Mouse (Mus musculus) hindbrain, embryonic 14.5 days (tissue): Measurements from ENCODE around the gene Psmd13. TPM values are rescaled to one million over a fixed set of nuclear protein-coding genes. Genes with fewer than 3 reads are reported as not detected.

Experiments
- ATAC-seq: fragments of 200-750 bp; cut with Nextera tagmentation; 2 replicates; pipeline ENCODE4 v1.8.0; 2017; ENCODE audit warnings: moderate number of reproducible peaks, mild to moderate bottlenecking, moderate TSS enrichment, moderate library complexity; ENCODE audit not compliant: low FRiP score
- DNase-seq: peaks from one replicate; pipeline ENCODE4 v3.0.0-alpha.2; 2015; ENCODE audit warnings: low spot score
- H3K27ac ChIP-seq: fragments of 300-500 bp; sonication (generic); 2 replicates; pipeline ENCODE4 v1.5.1; 2014; ENCODE audit warnings: mild to moderate bottlenecking, moderate library complexity
- H3K27me3 ChIP-seq: fragments of 300-500 bp; sonication (generic); 2 replicates; pipeline ENCODE4 v1.6.1; 2014; ENCODE audit warnings: mild to moderate bottlenecking, low read length, mixed read lengths; ENCODE audit not compliant: control insufficient read depth, insufficient read depth
- H3K36me3 ChIP-seq: fragments of 300-500 bp; sonication (generic); replicated peaks from 2 replicates; pipeline ENCODE4 v1.6.1; 2014; ENCODE audit not compliant: control insufficient read depth, insufficient read depth
- H3K4me1 ChIP-seq: fragments of 300-500 bp; sonication (generic); replicated peaks from 2 replicates; pipeline ENCODE4 v1.6.1; 2014; ENCODE audit warnings: antibody characterized with exemption, low read length, mixed read lengths; ENCODE audit not compliant: control insufficient read depth, insufficient read depth
- H3K4me2 ChIP-seq: fragments of 300-500 bp; sonication (generic); replicated peaks from 2 replicates; pipeline ENCODE4 v1.6.1; 2014; ENCODE audit warnings: mild to moderate bottlenecking, moderate library complexity
- H3K4me3 ChIP-seq: fragments of 300-500 bp; sonication (generic); replicated peaks from 2 replicates; pipeline ENCODE4 v1.5.1; 2014; ENCODE audit warnings: mild to moderate bottlenecking, low read length
- H3K9ac ChIP-seq: fragments of 300-500 bp; sonication (generic); 2 replicates; pipeline ENCODE4 v1.6.1; 2014
- H3K9me3 ChIP-seq: fragments of 300-500 bp; sonication (generic); 2 replicates; pipeline ENCODE4 v1.6.1; 2016; ENCODE audit warnings: low read length; ENCODE audit not compliant: control insufficient read depth
- WGBS: fragments of 180-500 bp; shearing (Covaris S2); extraction: QIAGEN DNeasy Blood & Tissue Kit; methylation state at CpG from one replicate; pipeline ENCODE4 v1.1.7; 2014; 5-methylcytosine and 5-hydroxymethylcytosine counted together
- polyA plus RNA-seq: library from polyadenylated mRNA; unstranded; fragments of >200 nt; fragmentation: Nextera tagmentation; extraction: Ambion mirVana; gene quantifications from 2 replicates; pipeline ENCODE4 v1.2.1, GENCODE M21; 2014

The Psmd13 gene
- polyA plus RNA-seq, 1 experiment from 2014 or later = 177 TPM

DNA sequence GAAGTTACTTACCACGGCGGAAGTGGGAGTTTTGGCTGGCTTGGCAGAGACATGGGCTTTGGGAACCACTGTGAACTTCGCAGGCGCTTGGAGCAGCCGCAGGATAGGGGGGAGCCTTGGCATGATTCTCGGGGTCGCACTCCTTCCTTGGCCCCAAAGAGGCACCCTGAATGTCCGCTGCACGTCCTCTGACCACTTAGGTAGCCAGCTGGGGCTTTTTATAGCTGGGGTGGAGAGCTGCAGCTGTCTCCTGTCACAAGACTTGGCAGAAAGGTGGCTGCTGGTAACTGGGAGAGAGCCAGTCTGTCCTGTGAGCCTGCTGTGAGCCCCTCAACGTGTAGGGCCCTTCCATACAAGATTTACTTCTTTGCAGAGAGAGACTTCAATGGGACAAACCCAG is 18.5 kb downstream of the Psmd13 start, which contains the start of gene Cox8b:
Gene Cox8b (minus strand): TSS at position 227 of the 400 bp plus-strand sequence.
- ATAC-seq = no peak

DNA sequence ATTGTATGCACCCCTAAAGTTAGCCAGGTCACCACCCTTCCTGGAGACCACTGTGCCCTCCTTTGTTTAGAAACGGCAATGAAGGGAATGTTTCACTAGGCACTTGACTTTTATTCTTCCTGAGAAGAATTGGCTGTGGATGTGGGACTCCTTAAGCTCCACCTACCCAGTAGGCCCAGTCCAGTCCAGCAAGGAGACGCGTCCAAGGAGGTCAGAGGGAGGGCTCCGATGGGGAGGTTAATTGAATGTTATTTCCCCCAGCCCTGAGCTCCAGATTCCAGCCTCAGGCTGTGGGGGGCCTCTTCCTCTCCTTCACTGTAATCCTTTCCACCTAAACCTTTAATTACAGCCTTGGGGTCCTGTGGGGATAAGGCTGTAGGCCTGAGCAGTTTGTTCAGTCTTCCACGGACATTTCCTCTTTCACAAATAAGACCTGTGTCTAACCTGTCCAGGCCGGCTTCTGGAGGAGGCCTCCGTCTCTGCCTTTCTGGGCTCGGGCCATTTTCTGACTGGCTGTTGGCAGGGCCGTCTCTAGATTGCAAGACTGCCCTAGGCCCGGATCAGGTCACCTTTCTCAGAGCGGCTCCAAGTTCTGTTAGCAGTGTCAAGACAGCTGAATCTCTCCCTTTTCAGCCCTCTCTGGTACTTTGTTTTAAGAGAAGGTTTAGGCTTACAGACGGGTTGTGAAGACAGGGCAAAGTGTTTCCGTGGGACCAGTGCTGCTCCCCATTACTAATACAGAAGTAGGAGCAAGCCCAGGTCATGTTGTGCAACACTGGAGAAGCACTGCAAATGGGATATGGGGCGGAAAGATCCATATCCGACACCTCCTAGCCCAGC is 20.5 kb downstream of the Psmd13 start:
- Histone ChIP-seq H3K4me2 (no peak overlapping the region), H3K27ac (no peak overlapping the region), H3K9me3 (no peaks in the 10 kb centered on the region), H3K36me3 (peaks cover 25% of the 10 kb centered on the region), H3K4me3 (no peak overlapping the region), H3K4me1 (no peaks in the 10 kb centered on the region), H3K9ac (no peak overlapping the region), H3K27me3 (no peaks in the 10 kb centered on the region)
- ATAC-seq (no peak), DNase-seq (no peak)
- 81% methylated on average over 15 of the region's 15 CpGs for WGBS

More for the DNA sequence above, 18.5 kb downstream of the Psmd13 start, which contains the start of gene Cox8b:
- WGBS = 81% methylated on average over 10 of the region's 10 CpGs
- Histone ChIP-seq H3K4me1 (no peaks in the 10 kb centered on the region), H3K27me3 (no peaks in the 10 kb centered on the region), H3K27ac (no peak within 1 kb of the TSS), H3K36me3 (peaks cover 43% of the 10 kb centered on the region), H3K9me3 (no peaks in the 10 kb centered on the region), H3K4me3 (no peak within 1 kb of the TSS), H3K4me2 (no peak within 1 kb of the TSS), H3K9ac (no peak within 1 kb of the TSS)
- no peak for DNase-seq

DNA sequence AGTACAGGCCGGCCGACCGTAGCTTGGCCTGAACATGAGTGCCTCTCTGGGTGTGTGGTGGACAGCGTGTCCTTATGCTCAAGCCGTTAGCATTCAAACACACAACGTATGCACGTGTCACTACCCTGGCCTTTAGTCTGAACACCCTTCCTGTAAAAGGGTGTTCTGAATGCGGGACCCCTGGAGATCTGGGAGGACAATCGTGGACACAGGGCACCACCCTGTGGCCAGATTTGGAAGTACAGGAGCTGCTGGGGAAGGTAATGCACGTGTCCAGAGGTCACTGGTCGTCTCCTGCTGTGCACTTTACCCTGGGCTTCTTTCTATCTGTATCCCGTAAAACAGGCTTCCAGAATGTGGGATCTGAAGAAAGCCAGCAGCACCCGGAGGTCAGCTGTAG is 21.4 kb downstream of the Psmd13 start:
- Histone ChIP-seq H3K27ac (no peak overlapping the region), H3K27me3 (no peaks in the 10 kb centered on the region), H3K4me1 (no peaks in the 10 kb centered on the region), H3K4me3 (no peak overlapping the region), H3K9me3 (no peaks in the 10 kb centered on the region), H3K9ac (peak overlapping the region; percentile 25; the same call in 1 of the 2 replicates), H3K36me3 (peaks cover 15% of the 10 kb centered on the region), H3K4me2 (no peak overlapping the region)
- ATAC-seq (peak; percentile 55; the same call in 1 of the 2 replicates), DNase-seq (peak; percentile 78)
- 24% methylated on average over 13 of the region's 13 CpGs for WGBS

GRCm38 (mm10) chr7:140905642-140906081 is 23.9 kb downstream of the Psmd13 start:
- no peak for DNase-seq
- H3K4me2 ChIP-seq = no peak overlapping the region
- no peaks in the 10 kb centered on the region for H3K27me3 ChIP-seq
- H3K27ac ChIP-seq = no peak overlapping the region
- no peak overlapping the region for H3K4me3 ChIP-seq
- WGBS = 71% methylated on average over 2 of the region's 2 CpGs
- H3K36me3 ChIP-seq = no peaks in the 10 kb centered on the region
- no peaks in the 10 kb centered on the region for H3K9me3 ChIP-seq
- H3K9ac ChIP-seq = no peak overlapping the region
- no peak for ATAC-seq
- 0 out of 2 replicates have a peak, but pooled peaks cover 4% of the 10 kb centered on the region for H3K4me1 ChIP-seq

- Histone ChIP-seq H3K36me3 (no peaks in the 10 kb centered on the region), H3K27ac (no peak overlapping the region), H3K9me3 (no peaks in the 10 kb centered on the region), H3K9ac (no peak overlapping the region), H3K4me3 (no peak overlapping the region), H3K4me2 (no peak overlapping the region), H3K27me3 (no peaks in the 10 kb centered on the region), H3K4me1 (0 out of 2 replicates have a peak, but pooled peaks cover 4% of the 10 kb centered on the region)
- DNase-seq = no peak
- no peak for ATAC-seq
- 87% methylated on average over 13 of the region's 13 CpGs for WGBS
Measured at GRCm38 (mm10) chr7:140907131-140907530, 25.4 kb downstream of the Psmd13 start.

- DNase-seq (no peak), ATAC-seq (no peak)
- no peaks in the 10 kb centered on the region for H3K9me3 ChIP-seq
- H3K4me3 ChIP-seq = no peak overlapping the region
- no peaks in the 10 kb centered on the region for H3K27me3 ChIP-seq
- H3K4me1 ChIP-seq = 0 out of 2 replicates have a peak, but pooled peaks cover 4% of the 10 kb centered on the region
- no peaks in the 10 kb centered on the region for H3K36me3 ChIP-seq
- H3K4me2 ChIP-seq = no peak overlapping the region
- WGBS = 85% methylated on average over 7 of the region's 7 CpGs
- no peak overlapping the region for H3K9ac ChIP-seq
- H3K27ac ChIP-seq = no peak overlapping the region
Measured at GRCm38 (mm10) chr7:140907697-140908096, 25.9 kb downstream of the Psmd13 start.

DNA sequence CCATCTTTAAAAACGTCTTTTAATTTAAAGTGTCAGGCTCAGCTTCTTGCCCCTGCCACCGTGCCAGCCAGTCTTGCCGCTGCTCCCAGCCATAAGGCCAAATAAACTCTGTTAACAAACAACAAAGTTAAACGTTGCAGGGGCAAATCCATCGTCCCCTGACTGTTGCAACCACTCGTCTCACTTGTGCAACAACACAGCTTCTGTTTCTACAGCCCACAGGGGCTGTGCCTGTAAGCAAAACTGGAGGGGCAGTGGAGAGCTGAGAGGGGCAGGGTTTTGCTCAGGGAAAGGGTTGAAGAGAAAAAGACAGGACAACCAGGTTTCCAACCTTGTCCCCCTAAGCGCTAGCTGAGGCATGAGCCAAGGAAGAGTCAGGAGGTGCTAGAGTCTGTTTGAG is 26.4 kb downstream of the Psmd13 start:
- DNase-seq (no peak), ATAC-seq (0 out of 2 replicates have a peak, but pooled peaks have one; percentile 2)
- Histone ChIP-seq H3K4me2 (peak overlapping the region; percentile 70; the same call in 1 of the 2 replicates), H3K4me3 (no peak overlapping the region), H3K27ac (no peak overlapping the region), H3K9ac (no peak overlapping the region), H3K36me3 (no peaks in the 10 kb centered on the region), H3K27me3 (no peaks in the 10 kb centered on the region), H3K9me3 (no peaks in the 10 kb centered on the region), H3K4me1 (0 out of 2 replicates have a peak, but pooled peaks cover 4% of the 10 kb centered on the region)
- 50% methylated on average over 7 of the region's 7 CpGs for WGBS

GRCm38 (mm10) chr7:140908634-140909107 is 26.9 kb downstream of the Psmd13 start:
- Histone ChIP-seq H3K9me3 (no peaks in the 10 kb centered on the region), H3K9ac (peak overlapping the region; percentile 5; the same call in 1 of the 2 replicates), H3K4me3 (peak overlapping the region; percentile 25), H3K27me3 (no peaks in the 10 kb centered on the region), H3K36me3 (no peaks in the 10 kb centered on the region), H3K4me2 (peak overlapping the region; percentile 70), H3K4me1 (0 out of 2 replicates have a peak, but pooled peaks cover 4% of the 10 kb centered on the region), H3K27ac (no peak overlapping the region)
- DNase-seq (peak; percentile 79), ATAC-seq (peak; percentile 57; the same call in 1 of the 2 replicates)
- under 1% methylated on average over 19 of the region's 19 CpGs for WGBS

- no peak for DNase-seq
- WGBS = 74% methylated on average over 3 of the region's 3 CpGs
- no peaks in the 10 kb centered on the region for H3K36me3 ChIP-seq
Measured at GRCm38 (mm10) chr7:140912293-140912692, 30.5 kb downstream of the Psmd13 start.

More at GRCm38 (mm10) chr7:140912293-140912692, 30.5 kb downstream of the Psmd13 start:
- no peak overlapping the region for H3K9ac ChIP-seq
- H3K27ac ChIP-seq = no peak overlapping the region
- H3K27me3 ChIP-seq = no peaks in the 10 kb centered on the region
- no peaks in the 10 kb centered on the region for H3K9me3 ChIP-seq
- no peak overlapping the region for H3K4me3 ChIP-seq
- ATAC-seq = no peak
- H3K4me1 ChIP-seq = 0 out of 2 replicates have a peak, but pooled peaks cover 4% of the 10 kb centered on the region
- H3K4me2 ChIP-seq = no peak overlapping the region
